Mouse (Mus musculus) layer of hippocampus, adult 2 months (tissue): ENCODE data around the gene Gabrd. TPM values are rescaled to one million over a fixed set of nuclear protein-coding genes. Genes with fewer than 3 reads are reported as not detected.

Experiments used
- DNase-seq, 2 experiments: peaks; one replicate each; pipeline ENCODE4 v3.0.0; 2022; ENCODE audit warnings: low spot score in 2 of 2
- H3K27ac ChIP-seq: fragments of 200-600 bp; 2 replicates; pipeline ENCODE4 v1.8.1; 2022
- H3K4me3 ChIP-seq: fragments of 200-600 bp; 2 replicates; pipeline ENCODE4 v1.8.1; 2022; ENCODE audit warnings: mild to moderate bottlenecking
- CTCF ChIP-seq: fragments of 200-600 bp; conservative IDR thresholded peaks from 2 replicates; pipeline ENCODE4 v1.8.1; 2022; ENCODE audit warnings: antibody characterized with exemption, mild to moderate bottlenecking, moderate library complexity
- total RNA-seq, 2 experiments: library from RNA; stranded (reverse); gene quantifications; 2 replicates each; pipeline ENCODE4 v1.2.3; 2021

Gene Gabrd
- total RNA-seq, 2 experiments from 2014 or later, result 24.2 to 28.4 TPM

DNA sequence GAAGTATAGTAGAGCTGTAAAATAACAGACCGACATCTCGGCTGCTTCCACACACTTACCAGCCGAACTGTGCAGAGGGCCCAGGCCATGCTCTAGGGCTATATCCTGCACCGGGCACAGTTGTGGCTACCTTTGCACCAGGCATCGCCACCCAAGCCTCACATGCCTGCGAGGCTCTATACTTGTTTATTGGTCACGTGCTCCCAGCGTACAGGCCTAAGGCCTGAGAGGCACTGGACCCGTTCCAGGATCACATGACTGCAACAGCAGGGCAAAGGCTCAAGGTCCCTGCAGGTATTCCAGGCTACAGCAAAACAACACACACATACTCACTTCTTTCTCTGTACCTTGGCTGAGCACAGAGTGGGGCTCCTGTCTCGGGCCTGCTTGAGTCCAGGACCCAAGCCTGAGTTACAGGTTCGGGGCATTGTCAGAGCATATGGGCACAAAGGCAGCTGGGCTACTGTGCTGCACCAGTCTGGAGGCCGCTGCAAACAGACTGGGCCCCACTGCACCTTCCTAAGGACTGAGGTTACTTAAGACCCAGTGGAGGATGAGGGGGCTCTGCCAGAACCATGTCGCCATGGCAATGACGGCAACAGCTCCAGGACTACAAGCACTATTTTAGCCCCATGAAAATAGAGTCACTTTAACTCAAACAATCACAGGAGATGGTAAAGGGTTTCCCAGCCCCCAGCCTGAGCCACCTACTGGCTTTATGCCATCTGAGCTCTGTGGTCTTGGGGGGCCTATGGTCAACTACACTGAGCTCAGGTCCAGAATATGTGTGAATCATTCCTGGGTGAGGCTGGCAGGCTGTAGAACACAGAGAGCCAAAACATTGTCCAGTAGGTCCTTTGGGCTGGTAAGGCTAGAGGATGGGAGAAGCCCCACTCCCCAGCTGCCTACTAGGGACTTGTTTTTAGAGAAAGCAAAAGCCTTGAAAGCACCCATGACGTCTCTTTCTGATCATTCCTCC lies 26.9 kb downstream of the Gabrd start:
- DNase-seq, result no peak
- no peak overlapping the region for H3K4me3 ChIP-seq
- H3K27ac ChIP-seq, result no peak overlapping the region
- no peak for TF ChIP-seq CTCF

DNA sequence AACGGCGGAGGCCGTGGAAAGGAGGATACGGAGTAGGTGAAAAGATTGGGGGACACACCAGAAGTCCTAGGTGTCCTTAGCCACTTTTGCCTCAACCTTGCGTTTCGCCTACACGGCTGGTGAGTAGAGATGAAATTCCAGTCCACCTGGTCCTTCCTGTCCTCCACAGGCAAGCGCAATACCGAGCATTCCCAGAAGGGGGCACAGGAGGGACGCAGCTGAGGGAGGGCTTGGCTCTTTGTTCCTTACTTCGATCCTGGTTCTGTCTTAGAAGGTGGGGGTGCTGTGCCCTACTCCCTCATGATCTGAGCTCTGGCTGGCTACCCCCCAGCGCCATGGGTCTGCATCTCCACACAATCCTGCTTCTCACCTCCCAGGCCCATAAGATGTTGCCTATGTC lies 29.2 kb downstream of the Gabrd start:
- peak; percentile 74 to 91 for DNase-seq
- H3K27ac ChIP-seq, result no peak overlapping the region
- H3K4me3 ChIP-seq, result peak overlapping the region; percentile 31; the same call in 1 of the 2 replicates
- peak; percentile 96 for TF ChIP-seq CTCF

DNA sequence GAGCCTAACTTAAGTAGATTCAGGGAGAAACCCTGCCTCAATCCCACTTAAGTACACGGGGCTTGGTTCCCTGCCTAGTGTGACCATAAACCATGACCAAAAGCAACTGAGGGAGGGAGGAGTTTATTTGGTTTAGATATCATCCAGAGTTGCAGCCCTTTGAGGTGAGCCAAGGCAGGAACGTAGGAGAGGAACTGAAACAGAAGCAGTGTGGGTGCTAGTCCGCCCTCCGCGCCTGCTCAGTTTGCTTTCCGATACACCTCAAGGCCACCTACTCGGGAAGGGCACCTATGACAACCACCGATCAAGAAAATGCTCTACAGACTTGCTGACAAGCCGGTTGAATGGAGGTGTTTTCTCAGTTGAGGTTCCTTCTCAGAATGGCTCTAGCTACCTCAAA lies 30.2 kb downstream of the Gabrd start:
- Histone ChIP-seq H3K4me3 (no peak overlapping the region), H3K27ac (no peak overlapping the region)
- TF ChIP-seq CTCF, result no peak
- no peak for DNase-seq

DNA sequence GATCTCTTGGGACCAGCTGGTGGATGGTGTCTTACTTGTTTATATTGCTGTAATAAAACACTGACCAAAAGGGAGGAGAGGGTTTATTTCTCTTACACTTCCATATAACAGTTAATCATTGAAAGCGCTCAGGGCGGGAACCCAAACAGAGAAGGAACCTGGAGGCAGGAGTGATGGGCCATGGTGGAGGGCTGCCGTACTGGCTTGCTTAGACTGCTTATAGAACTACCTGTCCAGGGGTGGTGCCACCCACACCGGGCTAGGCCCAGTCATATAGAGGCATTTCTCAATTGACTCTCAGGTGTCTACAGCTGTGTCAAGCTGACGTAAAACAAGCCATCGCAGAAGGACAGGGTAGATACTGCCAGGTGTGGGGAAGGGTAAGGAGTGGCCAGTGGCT lies 31.1 kb downstream of the Gabrd start:
- H3K4me3 ChIP-seq, result no peak overlapping the region
- TF ChIP-seq CTCF, result no peak

DNA sequence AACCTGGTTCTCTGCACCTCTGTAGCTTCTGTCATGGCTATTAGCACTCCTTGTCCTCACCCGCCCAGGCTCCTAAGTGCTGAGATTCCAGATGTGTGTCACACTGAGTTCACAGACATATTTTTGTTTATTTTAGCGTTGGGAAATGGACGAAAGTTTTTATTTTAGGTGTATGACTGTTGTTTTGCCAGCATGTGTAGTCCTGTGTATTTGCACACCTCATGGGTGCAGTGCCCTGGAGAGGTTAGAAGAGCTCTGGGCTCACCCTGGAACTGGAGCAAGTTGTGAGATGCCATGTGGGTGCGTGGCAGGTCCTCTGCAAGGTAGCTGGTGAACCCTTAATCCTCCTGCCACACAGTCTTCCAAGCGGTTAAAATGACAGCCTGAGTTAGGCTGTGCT lies 35.5 kb downstream of the Gabrd start:
- no peak for TF ChIP-seq CTCF
- H3K27ac ChIP-seq, result no peak overlapping the region
- no peak overlapping the region for H3K4me3 ChIP-seq
- DNase-seq, result no peak

More for the DNA sequence above, 31.1 kb downstream of the Gabrd start:
- DNase-seq, result no peak
- H3K27ac ChIP-seq, result no peak overlapping the region

DNA sequence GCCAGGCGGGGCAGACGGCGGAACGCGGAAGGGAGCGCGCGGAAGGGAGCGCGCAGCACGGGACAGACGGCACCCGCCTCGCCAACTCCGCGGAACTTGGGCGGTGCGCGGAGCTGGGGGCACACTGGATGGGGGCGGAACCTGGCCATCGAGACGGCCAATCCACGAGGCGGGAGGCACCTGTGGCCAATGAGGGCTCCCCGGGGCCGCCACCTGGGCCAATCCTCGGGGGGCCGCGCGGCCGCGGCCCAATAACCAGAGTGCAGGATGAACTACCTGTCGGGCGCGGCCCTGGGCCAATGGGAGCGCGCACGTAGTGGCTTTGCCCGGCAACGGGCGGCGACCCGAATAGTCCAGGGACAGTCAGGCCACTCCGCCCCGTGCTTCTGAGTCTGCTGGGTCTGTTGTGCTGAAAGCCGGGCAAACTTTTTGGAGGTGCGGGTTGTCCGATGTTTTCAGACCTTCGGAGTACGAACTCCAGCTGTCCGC lies 36.6 kb downstream of the Gabrd start, which contains the start of gene Prkcz:
Gene Prkcz, minus strand, starts transcription at position 59 of the 489 bp plus-strand sequence.
- Histone ChIP-seq H3K27ac (no peak within 1 kb of the TSS), H3K4me3 (peak within 1 kb of the TSS; percentile 48)
- DNase-seq, result peak in 1 of 2 experiments; percentile 46
- TF ChIP-seq CTCF, result no peak

DNA sequence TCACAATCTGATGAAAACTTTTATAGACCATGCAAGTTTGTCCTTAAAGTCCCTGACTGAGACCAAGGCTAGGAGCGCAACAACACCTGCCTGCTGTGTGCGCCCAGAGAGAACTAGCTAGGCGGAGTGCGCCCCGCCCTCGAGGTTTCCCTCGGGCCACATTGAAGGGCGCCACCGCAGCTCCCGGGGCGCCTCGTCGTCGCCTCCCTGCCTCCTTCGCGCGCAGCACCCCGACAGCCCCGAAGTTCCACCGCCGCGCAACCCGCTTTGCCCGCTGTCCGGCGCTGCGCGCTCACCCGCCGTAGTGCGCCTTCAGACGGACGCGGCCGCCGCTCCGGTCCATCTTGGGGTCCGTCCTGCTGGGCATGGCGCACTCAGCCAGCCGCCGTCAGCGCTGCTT lies 37.1 kb downstream of the Gabrd start:
- TF ChIP-seq CTCF, result no peak
- H3K27ac ChIP-seq, result no peak overlapping the region
- peak overlapping the region; percentile 48 for H3K4me3 ChIP-seq
- DNase-seq, result no peak

DNA sequence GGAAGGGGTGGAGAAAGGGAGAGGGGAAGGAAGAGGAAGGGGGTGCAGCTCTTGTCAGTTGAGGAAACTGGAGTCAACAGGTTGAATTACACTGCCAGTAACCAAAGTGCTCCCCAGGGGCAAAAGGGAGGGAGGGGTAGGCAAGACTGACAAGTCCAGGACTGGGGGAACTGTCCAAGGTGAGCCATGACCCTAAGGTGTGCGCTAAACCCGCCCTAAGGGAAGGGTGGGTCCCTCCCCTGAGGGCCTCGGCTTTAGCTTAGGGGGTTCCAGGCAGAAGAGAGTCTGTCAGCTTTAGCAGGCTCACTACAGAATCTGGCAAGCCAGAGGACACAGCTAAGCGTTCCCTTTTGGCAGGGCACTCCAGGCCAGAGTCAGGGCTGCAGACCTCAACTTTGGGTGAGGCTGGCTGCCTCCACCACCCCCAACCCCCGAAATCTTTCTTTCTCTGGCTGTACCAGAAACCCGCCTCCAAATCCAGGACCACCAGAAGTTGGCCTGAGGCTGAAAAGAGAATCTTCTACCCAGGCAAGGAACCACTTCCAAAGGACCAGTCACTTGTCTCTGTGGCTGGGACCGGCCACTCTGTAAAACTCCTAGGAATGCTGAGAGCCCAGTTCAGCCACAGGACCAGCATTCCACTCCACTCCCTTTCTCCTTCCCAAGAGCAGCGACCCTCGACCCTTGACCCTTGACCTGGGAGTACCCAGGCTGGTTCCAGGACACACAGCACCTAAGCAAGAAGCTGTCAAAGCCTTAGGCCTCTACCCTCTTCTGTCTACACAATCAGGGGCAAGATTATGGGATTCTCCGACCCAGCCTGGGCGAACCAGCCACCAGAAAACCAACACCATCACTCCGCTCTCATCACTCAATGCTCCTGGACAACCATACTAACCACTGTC lies 38.1 kb downstream of the Gabrd start:
- no peak for TF ChIP-seq CTCF

DNA sequence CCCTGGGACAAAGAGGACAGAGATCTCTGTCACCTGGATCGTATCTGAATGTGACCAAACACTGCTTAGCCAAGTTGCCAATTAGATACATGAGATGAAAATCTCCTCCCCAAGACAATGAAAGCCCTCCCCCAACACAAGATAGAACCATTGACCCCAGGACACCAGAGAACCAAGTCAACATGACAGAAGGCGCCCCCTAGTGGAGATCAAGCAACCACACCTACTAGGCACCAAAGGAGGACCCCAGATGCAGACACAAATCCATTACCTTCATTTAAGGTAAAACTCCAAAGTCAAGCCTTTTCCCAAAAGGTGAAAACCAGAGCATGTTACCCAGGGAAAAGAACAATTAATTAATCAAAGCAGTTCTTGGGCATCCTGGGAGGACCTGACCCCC lies 40.3 kb downstream of the Gabrd start:
- Histone ChIP-seq H3K27ac (no peak overlapping the region), H3K4me3 (no peak overlapping the region)
- DNase-seq, result no peak
- TF ChIP-seq CTCF, result peak; percentile 74

More for the DNA sequence above, 38.1 kb downstream of the Gabrd start:
- Histone ChIP-seq H3K4me3 (no peak overlapping the region), H3K27ac (no peak overlapping the region)
- no peak for DNase-seq

DNA sequence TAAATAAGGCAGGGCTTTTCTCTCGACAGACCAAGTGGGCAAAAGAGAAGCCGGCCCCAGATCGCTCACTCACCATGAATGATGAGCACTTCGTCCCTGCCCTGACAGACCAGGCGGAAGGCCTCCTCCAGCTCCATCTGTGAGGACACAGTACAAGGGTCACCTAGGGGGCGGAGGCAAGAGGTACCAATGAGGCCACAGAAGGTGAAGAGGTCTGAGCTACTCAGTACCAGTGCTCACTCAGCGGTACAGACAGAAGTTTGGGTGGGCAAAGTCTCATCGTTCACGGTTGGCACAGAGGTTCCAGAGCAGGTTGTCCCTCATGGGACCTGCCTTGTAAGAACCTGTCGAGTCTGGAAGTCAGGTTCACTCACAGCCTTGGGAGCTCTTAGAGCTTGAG lies 41.6 kb downstream of the Gabrd start:
- H3K4me3 ChIP-seq, result no peak overlapping the region
- no peak for DNase-seq
- no peak overlapping the region for H3K27ac ChIP-seq
- no peak for TF ChIP-seq CTCF

DNA sequence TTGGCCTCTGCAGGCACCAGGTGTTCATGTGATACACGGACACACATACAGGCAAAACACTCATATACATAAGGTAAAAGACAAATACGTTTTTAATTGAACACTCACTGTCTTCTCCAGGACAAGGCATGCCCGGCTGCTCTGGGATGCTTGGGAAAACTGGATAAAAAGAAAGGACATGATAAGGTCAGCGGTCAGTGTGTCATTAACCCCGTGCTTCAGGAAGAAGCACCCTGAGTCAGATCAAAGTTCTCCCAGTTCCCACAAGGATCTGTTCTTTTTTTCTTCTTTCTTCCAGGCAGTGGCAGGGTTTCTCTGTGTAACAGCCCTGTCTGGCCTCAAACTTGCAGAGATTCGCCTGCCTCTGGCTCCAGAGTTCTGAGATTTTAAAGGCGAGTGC lies 43.4 kb downstream of the Gabrd start:
- TF ChIP-seq CTCF, result no peak
- no peak overlapping the region for H3K4me3 ChIP-seq
- DNase-seq, result no peak
- H3K27ac ChIP-seq, result no peak overlapping the region

DNA sequence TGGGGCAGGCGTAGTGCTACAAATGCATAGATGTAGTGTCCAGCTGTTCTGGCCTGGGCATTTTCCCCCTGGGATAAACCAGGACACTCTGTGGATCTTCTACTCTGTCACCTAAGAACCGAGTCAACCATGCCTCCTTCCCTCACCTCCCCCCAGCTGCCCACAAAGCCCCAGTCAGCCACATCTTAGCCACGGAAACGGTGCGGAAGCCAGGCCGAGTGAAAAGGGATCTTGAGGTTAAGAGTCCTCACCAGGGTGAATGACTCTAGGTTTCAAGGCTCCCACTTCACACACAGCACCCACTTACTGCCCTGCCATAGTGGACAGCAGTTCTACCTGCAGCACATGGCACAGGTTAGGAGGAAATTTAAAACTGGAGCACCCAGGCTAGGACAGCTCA lies 43.9 kb downstream of the Gabrd start:
- TF ChIP-seq CTCF, result no peak
- DNase-seq, result no peak
- no peak overlapping the region for H3K4me3 ChIP-seq
- no peak overlapping the region for H3K27ac ChIP-seq

DNA sequence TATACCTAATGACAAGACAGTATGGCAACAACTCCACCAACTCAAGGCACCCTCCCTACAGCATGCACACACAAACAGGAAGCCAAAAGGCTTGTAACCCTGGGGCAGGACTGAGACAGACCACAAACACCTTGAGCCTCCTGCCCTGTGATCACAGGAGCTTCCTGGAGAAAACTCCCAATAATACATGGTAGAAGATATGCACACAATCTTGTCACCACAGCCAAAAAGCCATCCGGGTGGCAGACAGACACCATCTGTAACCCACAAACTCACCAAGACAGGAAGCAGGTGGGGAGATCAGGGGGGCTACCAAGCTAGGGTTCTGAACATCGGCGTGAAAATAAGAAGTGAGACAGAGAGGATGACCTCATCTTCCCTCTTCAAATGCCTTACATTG lies 45.3 kb downstream of the Gabrd start:
- DNase-seq, result no peak
- no peak overlapping the region for H3K27ac ChIP-seq
- no peak overlapping the region for H3K4me3 ChIP-seq
- TF ChIP-seq CTCF, result no peak
